Mouse (Mus musculus) megakaryocyte-erythroid progenitor cell, adult 5-6 weeks (primary cell): ENCODE results near the gene Lingo2. TPM values are rescaled to one million over a fixed set of nuclear protein-coding genes. Genes with fewer than 3 reads are reported as not detected.

Experiments
- ATAC-seq: replicated peaks from 2 replicates; pipeline ENCODE4 v1.8.0; 2016; ENCODE audit warnings: mild to moderate bottlenecking, inconsistent platforms; ENCODE audit not compliant: severe bottlenecking, poor library complexity, low FRiP score, low TSS enrichment
- total RNA-seq, 2 experiments: library from RNA; stranded (forward) in 1 of 2; stranded (reverse) in 1 of 2; fragments of 200-1000, 215-1000 nt in 1 of 2; fragments of >200 nt in 1 of 2; fragmentation: Nextera tagmentation in 1 of 2; gene quantifications; 2 replicates each; pipeline ENCODE4 v1.2.3; 2014 to 2017

Gene Lingo2
- total RNA-seq (2014; fragmentation: Nextera tagmentation) (not detected in 2 replicates), total RNA-seq (2017) (not detected in 2 replicates)

- no peak for ATAC-seq
Measured at GRCm38 (mm10) chr4:36951150-36951954, at the start of gene Lingo2. Gene Lingo2, minus strand, starts transcription at chr4:36951747.

GRCm38 (mm10) chr4:36973358-36973757 is 21.8 kb upstream of the Lingo2 start:
- no peak for ATAC-seq

- ATAC-seq = no peak
Measured at GRCm38 (mm10) chr4:36952431-36953429, 1.2 kb upstream of the Lingo2 start.

GRCm38 (mm10) chr4:36951955-36952215 is 338 bp upstream of the Lingo2 start:
- no peak for ATAC-seq

- ATAC-seq = no peak
Measured at GRCm38 (mm10) chr4:36950790-36951149, 777 bp downstream of the Lingo2 start.

GRCm38 (mm10) chr4:36950021-36950751 is 1.4 kb downstream of the Lingo2 start:
- peak; percentile 93 for ATAC-seq

- no peak for ATAC-seq
Measured at GRCm38 (mm10) chr4:36890810-36891209, 60.7 kb downstream of the Lingo2 start.

GRCm38 (mm10) chr4:36890365-36890764 is 61.2 kb downstream of the Lingo2 start:
- no peak for ATAC-seq

GRCm38 (mm10) chr4:36874781-36875180 is 76.8 kb downstream of the Lingo2 start:
- no peak for ATAC-seq

GRCm38 (mm10) chr4:36824982-36825381 is 126.6 kb downstream of the Lingo2 start:
- ATAC-seq = no peak

GRCm38 (mm10) chr4:36821914-36822313 is 129.6 kb downstream of the Lingo2 start:
- no peak for ATAC-seq

- ATAC-seq = no peak
Measured at GRCm38 (mm10) chr4:36775088-36775487, 176.5 kb downstream of the Lingo2 start.

- no peak for ATAC-seq
Measured at GRCm38 (mm10) chr4:36730691-36731090, 220.9 kb downstream of the Lingo2 start.

GRCm38 (mm10) chr4:36716411-36716810 is 235.1 kb downstream of the Lingo2 start:
- no peak for ATAC-seq

- 0 out of 2 replicates have a peak, but pooled peaks have one; percentile 34 for ATAC-seq
Measured at GRCm38 (mm10) chr4:36698888-36699287, 252.7 kb downstream of the Lingo2 start.

- ATAC-seq = peak; percentile 91
Measured at GRCm38 (mm10) chr4:36696810-36697209, 254.7 kb downstream of the Lingo2 start.

- no peak for ATAC-seq
Measured at GRCm38 (mm10) chr4:36659920-36660319, 291.6 kb downstream of the Lingo2 start.

- no peak for ATAC-seq
Measured at GRCm38 (mm10) chr4:36647753-36648152, 303.8 kb downstream of the Lingo2 start.

GRCm38 (mm10) chr4:36635666-36636065 is 315.9 kb downstream of the Lingo2 start:
- ATAC-seq = no peak

- no peak for ATAC-seq
Measured at GRCm38 (mm10) chr4:36576801-36577200, 374.7 kb downstream of the Lingo2 start.
